Mouse (Mus musculus): Measurements from ENCODE around the gene Capza1. TPM values are rescaled to one million over a fixed set of nuclear protein-coding genes. Genes with fewer than 3 reads are reported as not detected.
A peak's percentile ranks its signal among the peaks of the same experiment; 100 is the strongest.

Gene Capza1
- polyA plus RNA-seq, 1 experiment from 2014 or later, result 201 TPM

GRCm38 (mm10) chr3:104792360-104793270 is 71.7 kb downstream of the Capza1 start:
- no peak for ATAC-seq (ENCODE audit: low FRiP score)
- H3K36me3 ChIP-seq, result peaks cover 18% of the 10 kb centered on the region; the same call in 1 of the 2 replicates
- H3K4me3 ChIP-seq, result no peak overlapping the region
- H3K4me2 ChIP-seq (replicated peaks), result no peak overlapping the region
- peaks cover 45% of the 10 kb centered on the region for H3K4me1 ChIP-seq
- peaks cover 15% of the 10 kb centered on the region for H3K27me3 ChIP-seq
- no peaks in the 10 kb centered on the region for H3K9me3 ChIP-seq (replicated peaks)
- WGBS, result 77% methylated on average over 15 of the region's 15 CpGs
- no peak overlapping the region for H3K27ac ChIP-seq
- no peak overlapping the region for H3K9ac ChIP-seq

- H3K9me3 ChIP-seq (replicated peaks), result no peaks in the 10 kb centered on the region
- H3K9ac ChIP-seq, result no peak overlapping the region
- no peak overlapping the region for H3K4me3 ChIP-seq
- peaks cover 45% of the 10 kb centered on the region for H3K4me1 ChIP-seq
- no peak overlapping the region for H3K27ac ChIP-seq
- WGBS, result 92% methylated on average over 8 of the region's 8 CpGs
- peak overlapping the region; percentile 88; the same call in 1 of the 2 replicates for H3K4me2 ChIP-seq (replicated peaks)
- peaks cover 12% of the 10 kb centered on the region; the same call in 1 of the 2 replicates for H3K36me3 ChIP-seq
- no peak for ATAC-seq (ENCODE audit: low FRiP score)
- peaks cover 16% of the 10 kb centered on the region for H3K27me3 ChIP-seq
Measured at GRCm38 (mm10) chr3:104791671-104792070, 72.6 kb downstream of the Capza1 start.

GRCm38 (mm10) chr3:104791017-104791416 is 73.3 kb downstream of the Capza1 start:
- Histone ChIP-seq H3K9ac (peak overlapping the region; percentile 68; the same call in 1 of the 2 replicates), H3K36me3 (peaks cover 9% of the 10 kb centered on the region; the same call in 1 of the 2 replicates), H3K27ac (peak overlapping the region; percentile 53), H3K9me3 (replicated peaks) (no peaks in the 10 kb centered on the region), H3K27me3 (peaks cover 21% of the 10 kb centered on the region), H3K4me3 (peak overlapping the region; percentile 58; the same call in 1 of the 2 replicates), H3K4me2 (replicated peaks) (peak overlapping the region; percentile 88), H3K4me1 (peaks cover 45% of the 10 kb centered on the region)
- ATAC-seq (ENCODE audit: low FRiP score), result no peak
- 17% methylated on average over 4 of the region's 4 CpGs for WGBS

GRCm38 (mm10) chr3:104790401-104790937 is 73.8 kb downstream of the Capza1 start:
- peak overlapping the region; percentile 64 for H3K27ac ChIP-seq
- peak overlapping the region; percentile 68 for H3K9ac ChIP-seq
- ATAC-seq (ENCODE audit: low FRiP score), result no peak
- peak overlapping the region; percentile 58 for H3K4me3 ChIP-seq
- whole genome bisulfite sequencing, result 30% methylated on average over 6 of the region's 6 CpGs
- peaks cover 42% of the 10 kb centered on the region for H3K4me1 ChIP-seq
- H3K4me2 ChIP-seq (replicated peaks), result peak overlapping the region; percentile 88
- peaks cover 27% of the 10 kb centered on the region for H3K27me3 ChIP-seq
- peaks cover 6% of the 10 kb centered on the region; the same call in 1 of the 2 replicates for H3K36me3 ChIP-seq
- no peaks in the 10 kb centered on the region for H3K9me3 ChIP-seq (replicated peaks)

- H3K36me3 ChIP-seq, result peaks cover 6% of the 10 kb centered on the region; the same call in 1 of the 2 replicates
- WGBS, result 32% methylated on average over 13 of the region's 13 CpGs
- ATAC-seq (ENCODE audit: low FRiP score), result no peak
- peak overlapping the region; percentile 68 for H3K9ac ChIP-seq
- H3K27ac ChIP-seq, result peak overlapping the region; percentile 64
- H3K27me3 ChIP-seq, result peaks cover 33% of the 10 kb centered on the region
- H3K4me1 ChIP-seq, result peaks cover 42% of the 10 kb centered on the region
- peak overlapping the region; percentile 58 for H3K4me3 ChIP-seq
- peak overlapping the region; percentile 88 for H3K4me2 ChIP-seq (replicated peaks)
- H3K9me3 ChIP-seq (replicated peaks), result no peaks in the 10 kb centered on the region
Measured at GRCm38 (mm10) chr3:104789822-104790221, 74.5 kb downstream of the Capza1 start.

- peaks cover 39% of the 10 kb centered on the region for H3K27me3 ChIP-seq
- peak overlapping the region; percentile 58 for H3K4me3 ChIP-seq
- peak overlapping the region; percentile 64; the same call in 1 of the 2 replicates for H3K27ac ChIP-seq
- peak overlapping the region; percentile 88 for H3K4me2 ChIP-seq (replicated peaks)
- no peak; the same call in 1 of the 2 replicates for ATAC-seq (ENCODE audit: low FRiP score)
- H3K36me3 ChIP-seq, result peaks cover 6% of the 10 kb centered on the region; the same call in 1 of the 2 replicates
- WGBS, result 3% methylated on average over 10 of the region's 10 CpGs
- no peaks in the 10 kb centered on the region for H3K9me3 ChIP-seq (replicated peaks)
- peaks cover 38% of the 10 kb centered on the region for H3K4me1 ChIP-seq
- peak overlapping the region; percentile 68 for H3K9ac ChIP-seq
Measured at GRCm38 (mm10) chr3:104789312-104789605, 75.0 kb downstream of the Capza1 start.

- peak; percentile 82 for ATAC-seq (ENCODE audit: low FRiP score)
- peaks cover 6% of the 10 kb centered on the region; the same call in 1 of the 2 replicates for H3K36me3 ChIP-seq
- 0 out of 2 replicates have a peak overlapping the region, but pooled peaks have one; percentile 37 for H3K27ac ChIP-seq
- under 1% methylated on average over 46 of the region's 52 CpGs for WGBS
- H3K4me1 ChIP-seq, result peaks cover 34% of the 10 kb centered on the region
- peak overlapping the region; percentile 88 for H3K4me2 ChIP-seq (replicated peaks)
- peak overlapping the region; percentile 58 for H3K4me3 ChIP-seq
- H3K9ac ChIP-seq, result peak overlapping the region; percentile 68
- peaks cover 44% of the 10 kb centered on the region for H3K27me3 ChIP-seq
- H3K9me3 ChIP-seq (replicated peaks), result no peaks in the 10 kb centered on the region
Measured at GRCm38 (mm10) chr3:104788561-104789311, 75.6 kb downstream of the Capza1 start.

GRCm38 (mm10) chr3:104788075-104788474 is 76.2 kb downstream of the Capza1 start, which contains the start of gene Rhoc:
Gene Rhoc (plus strand): TSS chr3:104788375.
- Histone ChIP-seq H3K4me3 (peak within 1 kb of the TSS; percentile 58), H3K4me2 (replicated peaks) (peak within 1 kb of the TSS; percentile 88), H3K27me3 (peaks cover 51% of the 10 kb centered on the region), H3K9me3 (replicated peaks) (no peaks in the 10 kb centered on the region), H3K36me3 (peaks cover 6% of the 10 kb centered on the region; the same call in 1 of the 2 replicates), H3K27ac (0 out of 2 replicates have a peak within 1 kb of the TSS, but pooled peaks have one; percentile 37), H3K9ac (peak within 1 kb of the TSS; percentile 68), H3K4me1 (peaks cover 31% of the 10 kb centered on the region)
- no peak; the same call in 1 of the 2 replicates for ATAC-seq (ENCODE audit: low FRiP score)
- whole genome bisulfite sequencing, result 25% methylated on average over 3 of the region's 3 CpGs

GRCm38 (mm10) chr3:104785284-104785683 is 79.0 kb downstream of the Capza1 start:
- no peaks in the 10 kb centered on the region for H3K36me3 ChIP-seq
- no peaks in the 10 kb centered on the region for H3K9me3 ChIP-seq (replicated peaks)
- 88% methylated on average over 6 of the region's 6 CpGs for WGBS
- no peak overlapping the region for H3K4me2 ChIP-seq (replicated peaks)
- H3K9ac ChIP-seq, result no peak overlapping the region
- peaks cover 74% of the 10 kb centered on the region for H3K27me3 ChIP-seq
- H3K27ac ChIP-seq, result no peak overlapping the region
- peaks cover 30% of the 10 kb centered on the region for H3K4me1 ChIP-seq
- H3K4me3 ChIP-seq, result no peak overlapping the region
- no peak for ATAC-seq (ENCODE audit: low FRiP score)

- ATAC-seq (ENCODE audit: low FRiP score), result no peak
- peaks cover 18% of the 10 kb centered on the region for H3K4me1 ChIP-seq
- no peak overlapping the region for H3K9ac ChIP-seq
- no peaks in the 10 kb centered on the region for H3K9me3 ChIP-seq (replicated peaks)
- no peak overlapping the region for H3K4me3 ChIP-seq
- WGBS, result 41% methylated on average over 14 of the region's 14 CpGs
- no peaks in the 10 kb centered on the region for H3K36me3 ChIP-seq
- peaks cover 79% of the 10 kb centered on the region for H3K27me3 ChIP-seq
- H3K4me2 ChIP-seq (replicated peaks), result no peak overlapping the region
- no peak overlapping the region for H3K27ac ChIP-seq
Measured at GRCm38 (mm10) chr3:104783971-104784500, 80.3 kb downstream of the Capza1 start.

- Histone ChIP-seq H3K4me2 (replicated peaks) (peak overlapping the region; percentile 82; the same call in 1 of the 2 replicates), H3K4me3 (no peak overlapping the region)
Measured at GRCm38 (mm10) chr3:104782061-104782681, 82.1 kb downstream of the Capza1 start.

More at GRCm38 (mm10) chr3:104782061-104782681, 82.1 kb downstream of the Capza1 start:
- H3K36me3 ChIP-seq, result no peaks in the 10 kb centered on the region
- no peak overlapping the region for H3K9ac ChIP-seq
- H3K27ac ChIP-seq, result no peak overlapping the region
- no peaks in the 10 kb centered on the region for H3K9me3 ChIP-seq (replicated peaks)
- no peak for ATAC-seq (ENCODE audit: low FRiP score)
- H3K4me1 ChIP-seq, result peaks cover 22% of the 10 kb centered on the region
- H3K27me3 ChIP-seq, result peaks cover 94% of the 10 kb centered on the region
- WGBS, result 11% methylated on average over 12 of the region's 12 CpGs
